Mouse (Mus musculus) ES-Bruce4 (cell line): ENCODE measurements around the gene Ubqln4. TPM values are rescaled to one million over a fixed set of nuclear protein-coding genes. Genes with fewer than 3 reads are reported as not detected.

Experiments used
- H3K27ac ChIP-seq: 2 replicates; pipeline ENCODE4 v1.5.1; 2012; ENCODE audit warnings: low read length, inconsistent platforms; ENCODE audit not compliant: insufficient read depth
- H3K27me3 ChIP-seq: 2 replicates; pipeline ENCODE4 v1.6.1; 2012; ENCODE audit warnings: mild to moderate bottlenecking, low read length, inconsistent platforms; ENCODE audit not compliant: control insufficient read depth, poor library complexity, insufficient read depth, severe bottlenecking
- H3K36me3 ChIP-seq: 2 replicates; pipeline ENCODE4 v1.6.1; 2012; ENCODE audit warnings: inconsistent platforms, mild to moderate bottlenecking, low read length, moderate library complexity; ENCODE audit not compliant: control insufficient read depth, poor library complexity, insufficient read depth, severe bottlenecking
- H3K4me1 ChIP-seq: one replicate; pipeline ENCODE4 v1.8.1; 2011; ENCODE audit warnings: low read length; ENCODE audit not compliant: control insufficient read depth, insufficient read depth
- H3K4me3 ChIP-seq: 2 replicates; pipeline ENCODE4 v1.5.1; 2011; ENCODE audit warnings: low read depth, mild to moderate bottlenecking, low read length
- H3K9ac ChIP-seq: 2 replicates; pipeline ENCODE4 v1.6.1; 2012; ENCODE audit warnings: low read depth, mild to moderate bottlenecking, inconsistent platforms; ENCODE audit not compliant: poor library complexity, severe bottlenecking
- H3K9me3 ChIP-seq: replicated peaks from 2 replicates; pipeline ENCODE4 v1.6.1; 2012; ENCODE audit warnings: mild to moderate bottlenecking, low read length, inconsistent platforms; ENCODE audit not compliant: control insufficient read depth, poor library complexity, insufficient read depth, severe bottlenecking
- CTCF ChIP-seq: IDR thresholded peaks from one replicate; pipeline ENCODE4 v1.8.1; 2011; ENCODE audit warnings: low read depth, low read length
- EP300 ChIP-seq: IDR thresholded peaks from 2 replicates; pipeline ENCODE4 v1.6.1; 2011; ENCODE audit warnings: low read depth, low read length; ENCODE audit not compliant: insufficient read depth
- POLR2A ChIP-seq: IDR thresholded peaks from one replicate; pipeline ENCODE4 v1.8.1; 2011; ENCODE audit warnings: low read length; ENCODE audit not compliant: insufficient read depth
- polyA plus RNA-seq: library from polyadenylated mRNA; stranded (reverse); fragments of >200 nt; gene quantifications from 2 replicates; pipeline ENCODE4 v1.2.4, GENCODE M21; 2011; ENCODE audit warnings: low read depth; ENCODE audit not compliant: missing spikeins, insufficient read depth, insufficient read length

Ubqln4 gene
- polyA plus RNA-seq, 1 experiment: 118 TPM

GRCm38 (mm10) chr3:88548180-88548917 lies 5.2 kb upstream of the Ubqln4 start, which contains the start of gene Rab25:
Gene Rab25, minus strand, starts transcription at chr3:88548300.
- no peak for TF ChIP-seq POLR2A
- peak; percentile 83 for TF ChIP-seq EP300
- no peak for TF ChIP-seq CTCF
- H3K4me3 ChIP-seq: peak within 1 kb of the TSS; percentile 2
- H3K9ac ChIP-seq: no peak within 1 kb of the TSS
- H3K4me1 ChIP-seq: peaks cover 9% of the 10 kb centered on the region
- no peaks in the 10 kb centered on the region for H3K9me3 ChIP-seq
- H3K27me3 ChIP-seq: no peaks in the 10 kb centered on the region
- peak within 1 kb of the TSS; percentile 6 for H3K27ac ChIP-seq
- H3K36me3 ChIP-seq: no peaks in the 10 kb centered on the region

- Histone ChIP-seq H3K4me1 (peaks cover 4% of the 10 kb centered on the region), H3K9ac (peak overlapping the region; percentile 60), H3K27me3 (no peaks in the 10 kb centered on the region), H3K4me3 (peak overlapping the region; percentile 34), H3K9me3 (no peaks in the 10 kb centered on the region), H3K36me3 (peaks cover 9% of the 10 kb centered on the region), H3K27ac (no peak overlapping the region)
- no peak for TF ChIP-seq EP300
These were observed 2.0 kb upstream of the Ubqln4 start for GRCm38 (mm10) chr3:88551586-88551985.

- peak overlapping the region; percentile 90 for H3K4me3 ChIP-seq
- peaks cover 3% of the 10 kb centered on the region for H3K4me1 ChIP-seq
- peaks cover 14% of the 10 kb centered on the region for H3K36me3 ChIP-seq
- no peaks in the 10 kb centered on the region for H3K27me3 ChIP-seq
- H3K27ac ChIP-seq: peak overlapping the region; percentile 14
- no peaks in the 10 kb centered on the region for H3K9me3 ChIP-seq
- TF ChIP-seq EP300 (no peak), CTCF (no peak), POLR2A (no peak)
- H3K9ac ChIP-seq: peak overlapping the region; percentile 60
These were observed 1.4 kb upstream of the Ubqln4 start for GRCm38 (mm10) chr3:88552082-88552645.

GRCm38 (mm10) chr3:88552676-88553524 lies 658 bp upstream of the Ubqln4 start, which contains the start of gene Lamtor2:
Gene Lamtor2, minus strand, starts transcription at chr3:88553074.
- H3K36me3 ChIP-seq: peaks cover 21% of the 10 kb centered on the region
- peaks cover 2% of the 10 kb centered on the region for H3K4me1 ChIP-seq
- H3K9me3 ChIP-seq: no peaks in the 10 kb centered on the region
- H3K27ac ChIP-seq: peak within 1 kb of the TSS; percentile 89
- H3K4me3 ChIP-seq: peak within 1 kb of the TSS; percentile 99
- peak within 1 kb of the TSS; percentile 100 for H3K9ac ChIP-seq
- TF ChIP-seq POLR2A (peak; percentile 52), CTCF (no peak), EP300 (0 out of 2 replicates have a peak, but pooled peaks have one; percentile 48)
- no peaks in the 10 kb centered on the region for H3K27me3 ChIP-seq

- Histone ChIP-seq H3K27me3 (no peaks in the 10 kb centered on the region), H3K36me3 (peaks cover 33% of the 10 kb centered on the region), H3K9ac (peak overlapping the region; percentile 100), H3K4me3 (peak overlapping the region; percentile 99), H3K9me3 (no peaks in the 10 kb centered on the region), H3K27ac (peak overlapping the region; percentile 86), H3K4me1 (peaks cover 3% of the 10 kb centered on the region)
- TF ChIP-seq CTCF: no peak
- no peak for TF ChIP-seq POLR2A
- no peak for TF ChIP-seq EP300
These were observed 475 bp downstream of the Ubqln4 start for GRCm38 (mm10) chr3:88553880-88554586.
